Mouse (Mus musculus) thymus, adult 18-20 months (tissue): ENCODE data around the gene Hrh2.

ENCODE experiments used
- DNase-seq, 2 experiments: peaks; one replicate each; pipeline ENCODE4 v3.0.0; 2022; ENCODE audit warnings: mixed read lengths in 2 of 2

Gene Hrh2

GRCm38 (mm10) chr13:54192021-54192481 lies at the start of gene Hrh2:
TSS of gene Hrh2 (plus strand) at chr13:54192129.
- DNase-seq: peak; percentile 19 to 25

GRCm38 (mm10) chr13:54143788-54144187 lies 48.1 kb upstream of the Hrh2 start:
- no peak for DNase-seq

GRCm38 (mm10) chr13:54144624-54145023 lies 47.3 kb upstream of the Hrh2 start:
- DNase-seq: no peak

- no peak for DNase-seq
These were observed 44.6 kb upstream of the Hrh2 start for GRCm38 (mm10) chr13:54147328-54147727.

- DNase-seq: no peak
These were observed 39.5 kb upstream of the Hrh2 start for GRCm38 (mm10) chr13:54152421-54152820.

- DNase-seq: no peak
These were observed 39.0 kb upstream of the Hrh2 start for GRCm38 (mm10) chr13:54152911-54153310.

GRCm38 (mm10) chr13:54153672-54154218 lies 38.2 kb upstream of the Hrh2 start:
- no peak for DNase-seq

GRCm38 (mm10) chr13:54155822-54156221 lies 36.1 kb upstream of the Hrh2 start:
- DNase-seq: no peak

- DNase-seq: no peak
These were observed 32.7 kb upstream of the Hrh2 start for GRCm38 (mm10) chr13:54159256-54159655.

- no peak for DNase-seq
These were observed 32.2 kb upstream of the Hrh2 start for GRCm38 (mm10) chr13:54159756-54160155.

- DNase-seq: no peak
These were observed 31.4 kb upstream of the Hrh2 start for GRCm38 (mm10) chr13:54160546-54160945.

GRCm38 (mm10) chr13:54161514-54161913 lies 30.4 kb upstream of the Hrh2 start:
- no peak for DNase-seq

GRCm38 (mm10) chr13:54163363-54163762 lies 28.6 kb upstream of the Hrh2 start:
- no peak for DNase-seq

GRCm38 (mm10) chr13:54164462-54164861 lies 27.5 kb upstream of the Hrh2 start:
- DNase-seq: no peak

GRCm38 (mm10) chr13:54165066-54165465 lies 26.9 kb upstream of the Hrh2 start:
- DNase-seq: no peak

GRCm38 (mm10) chr13:54165765-54166164 lies 26.2 kb upstream of the Hrh2 start:
- DNase-seq: no peak

- no peak for DNase-seq
These were observed 24.9 kb upstream of the Hrh2 start for GRCm38 (mm10) chr13:54167036-54167435.

GRCm38 (mm10) chr13:54168675-54169074 lies 23.3 kb upstream of the Hrh2 start:
- DNase-seq: no peak

GRCm38 (mm10) chr13:54170288-54170687 lies 21.6 kb upstream of the Hrh2 start:
- no peak for DNase-seq

- no peak for DNase-seq
These were observed 20.6 kb upstream of the Hrh2 start for GRCm38 (mm10) chr13:54171346-54171745.

GRCm38 (mm10) chr13:54171761-54172160 lies 20.2 kb upstream of the Hrh2 start:
- DNase-seq: no peak

GRCm38 (mm10) chr13:54173941-54174340 lies 18.0 kb upstream of the Hrh2 start:
- no peak for DNase-seq

GRCm38 (mm10) chr13:54174703-54175102 lies 17.2 kb upstream of the Hrh2 start:
- no peak for DNase-seq

GRCm38 (mm10) chr13:54175426-54175825 lies 16.5 kb upstream of the Hrh2 start:
- DNase-seq: no peak

GRCm38 (mm10) chr13:54176406-54177020 lies 15.4 kb upstream of the Hrh2 start:
- DNase-seq: no peak
